Mouse (Mus musculus) cortical plate, adult 2 months (tissue): ENCODE results near the gene Tmem141. TPM values are rescaled to one million over a fixed set of nuclear protein-coding genes. Genes with fewer than 3 reads are reported as not detected.

Experiments used
- H3K27ac ChIP-seq: fragments of 200-500 bp; 2 replicates; pipeline ENCODE4 v1.5.1; 2012; ENCODE audit warnings: low read length, control low read depth, inconsistent platforms; ENCODE audit not compliant: insufficient read depth
- H3K4me1 ChIP-seq: fragments of 200-500 bp; 2 replicates; pipeline ENCODE4 v1.6.1; 2011; ENCODE audit warnings: low read length; ENCODE audit not compliant: control insufficient read depth, insufficient read depth
- H3K4me3 ChIP-seq: fragments of 200-500 bp; 2 replicates; pipeline ENCODE4 v1.5.1; 2011; ENCODE audit warnings: mild to moderate bottlenecking, low read length, control low read depth; ENCODE audit not compliant: insufficient read depth
- CTCF ChIP-seq: fragments of 200-500 bp; IDR thresholded peaks from 2 replicates; pipeline ENCODE4 v1.5.1; 2011; ENCODE audit warnings: mild to moderate bottlenecking, control low read depth, low read length; ENCODE audit not compliant: insufficient read depth; ENCODE audit errors: extremely low read depth
- POLR2A ChIP-seq: fragments of 200-500 bp; IDR thresholded peaks from 2 replicates; pipeline ENCODE4 v1.6.1; 2011; ENCODE audit warnings: mild to moderate bottlenecking, low read length, control low read depth; ENCODE audit not compliant: insufficient read depth; ENCODE audit errors: extremely low read depth
- polyA plus RNA-seq: library from polyadenylated mRNA; depleted of rRNA; stranded (reverse); fragments of >200 nt; gene quantifications from 2 replicates; pipeline ENCODE4 v1.2.3, GENCODE M21; 2012

The Tmem141 gene
- polyA plus RNA-seq, 1 experiment = 82.8 TPM

DNA sequence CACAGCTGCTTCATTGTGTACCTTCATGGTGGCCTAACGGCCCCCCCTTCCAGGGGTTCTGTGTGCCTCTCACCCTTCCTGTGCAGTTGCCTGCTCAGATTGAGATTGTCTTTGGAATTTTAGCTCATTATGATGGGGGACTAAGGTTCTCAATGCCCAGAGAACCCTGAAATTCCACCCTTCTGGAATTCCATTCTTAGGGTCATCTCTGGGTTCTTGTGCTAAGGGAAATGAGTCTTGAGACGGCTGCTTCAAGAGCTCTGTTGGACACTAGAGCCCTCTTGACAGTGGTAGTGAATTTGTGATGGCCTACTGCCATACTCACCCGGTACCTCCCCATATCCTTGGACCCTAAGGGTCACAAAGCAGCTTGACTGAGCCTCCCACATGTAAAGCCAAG, 4.2 kb downstream of the Tmem141 start, which contains the start of gene Ccdc183:
Ccdc183 (minus strand) TSS at position 101 of the 400 bp plus-strand sequence.
- H3K27ac ChIP-seq = no peak within 1 kb of the TSS
- H3K4me3 ChIP-seq = no peak within 1 kb of the TSS
- H3K4me1 ChIP-seq = no peaks in the 10 kb centered on the region
- TF ChIP-seq CTCF = no peak
- TF ChIP-seq POLR2A = no peak

DNA sequence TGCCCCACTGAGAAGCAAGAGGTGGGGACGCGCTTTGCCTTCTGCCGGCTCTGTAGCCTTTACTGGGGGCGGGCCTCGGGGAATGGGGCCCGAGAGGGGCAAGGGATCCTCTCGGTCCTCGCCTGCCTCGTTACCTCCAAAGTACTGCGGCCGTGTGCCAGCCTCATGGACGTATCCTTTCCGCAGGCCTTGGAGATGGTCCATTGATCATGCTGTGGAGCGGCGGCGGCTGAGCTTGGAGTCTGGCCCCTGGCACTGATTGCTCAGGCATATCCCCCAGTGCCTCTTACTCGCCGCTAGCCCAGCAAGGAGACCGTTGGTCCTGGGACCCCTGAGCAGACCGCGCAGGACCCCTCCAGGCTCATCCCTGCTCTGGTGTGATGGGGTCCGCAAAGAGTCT, 5.4 kb downstream of the Tmem141 start:
- no peak for TF ChIP-seq POLR2A
- Histone ChIP-seq H3K4me3 (no peak overlapping the region), H3K27ac (no peak overlapping the region), H3K4me1 (no peaks in the 10 kb centered on the region)

DNA sequence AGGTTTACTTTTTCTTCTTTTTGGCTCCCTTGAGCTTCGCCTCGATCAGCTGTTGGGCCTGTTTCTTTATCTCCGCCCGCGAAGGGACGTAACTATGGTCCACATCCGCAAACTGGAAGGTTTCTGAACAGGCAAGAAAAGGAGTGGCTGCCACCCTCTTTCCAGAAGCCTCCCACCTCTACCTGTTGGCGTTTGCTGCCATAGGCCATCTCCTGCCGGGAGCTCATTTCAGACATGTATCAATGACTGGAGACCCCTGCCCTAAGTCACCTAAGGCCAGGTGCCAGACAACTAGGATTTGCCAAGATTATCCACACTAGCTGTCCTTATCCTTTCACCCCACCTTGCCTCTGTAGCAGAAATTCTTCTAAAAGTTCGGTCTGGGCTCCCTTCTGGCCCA, 13.1 kb downstream of the Tmem141 start:
- Histone ChIP-seq H3K4me1 (peaks cover 7% of the 10 kb centered on the region), H3K4me3 (peak overlapping the region; percentile 72), H3K27ac (no peak overlapping the region)
- TF ChIP-seq CTCF = no peak
- TF ChIP-seq POLR2A = no peak

DNA sequence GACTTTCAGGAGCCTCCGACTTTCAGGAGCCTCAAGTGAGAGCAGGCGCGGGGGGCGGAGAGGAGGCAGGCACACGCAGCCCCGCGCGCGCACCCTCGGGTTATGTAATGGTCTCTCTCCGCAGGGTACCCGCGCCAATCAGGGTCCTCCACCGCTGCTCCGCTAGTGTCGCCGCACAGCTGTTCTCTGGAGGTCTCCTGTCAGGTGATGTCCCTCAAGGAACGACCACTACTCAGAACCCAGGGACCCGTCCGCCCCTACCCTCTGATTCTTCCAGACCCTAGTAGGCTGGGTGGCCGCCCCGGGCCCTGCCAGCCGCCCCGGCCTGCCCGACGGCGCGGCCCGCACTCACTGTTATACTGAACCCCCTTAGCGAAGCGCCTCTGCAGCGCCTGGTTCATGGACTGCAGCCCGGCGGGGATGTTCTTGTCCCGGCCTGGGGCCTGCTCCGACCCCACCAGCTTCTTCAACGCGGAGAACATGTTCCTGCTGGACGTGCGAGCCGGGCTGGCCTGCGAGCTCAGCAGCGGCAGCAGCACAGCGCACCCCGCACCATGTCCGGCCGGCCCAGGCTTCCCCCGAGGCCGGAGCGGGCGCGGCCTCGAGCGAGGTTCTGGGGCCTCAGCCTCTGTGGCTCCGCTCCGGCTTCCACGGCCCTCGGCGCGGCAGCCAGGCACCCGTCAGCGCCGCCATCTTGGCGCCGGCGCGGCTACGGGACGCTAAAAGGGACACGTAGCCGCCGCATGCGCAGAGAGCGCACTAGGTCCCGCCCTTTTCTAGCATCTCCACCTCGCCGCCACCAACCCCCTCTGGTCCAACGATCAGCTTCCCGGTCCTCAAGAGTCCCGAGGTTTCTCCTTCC, 13.8 kb downstream of the Tmem141 start, which contains the start of gene Rabl6:
Rabl6 (minus strand) TSS at position 761 of the 862 bp plus-strand sequence.
- H3K4me3 ChIP-seq = peak within 1 kb of the TSS; percentile 72
- H3K27ac ChIP-seq = peak within 1 kb of the TSS; percentile 91
- H3K4me1 ChIP-seq = peaks cover 7% of the 10 kb centered on the region
- TF ChIP-seq POLR2A (peak; percentile 85), CTCF (no peak)

DNA sequence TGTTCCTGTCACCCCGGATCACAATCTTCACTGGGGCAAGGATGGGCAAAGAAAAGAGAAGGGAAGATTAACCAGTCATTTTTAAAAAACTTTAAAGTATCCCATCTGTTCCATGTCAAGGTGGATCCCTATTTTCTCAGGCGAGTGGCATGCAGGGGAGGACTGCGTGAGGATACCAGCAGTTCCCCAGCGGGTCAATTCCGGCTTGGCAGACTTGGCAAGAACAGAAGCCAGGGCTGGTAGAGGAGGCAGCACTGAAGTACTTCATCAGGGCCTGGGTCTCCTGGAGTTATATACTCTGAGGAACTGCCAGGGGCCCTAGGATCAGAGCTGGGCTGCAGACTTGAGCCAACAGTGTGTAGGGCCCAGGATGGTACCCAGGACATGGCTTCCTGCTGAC, 19.3 kb downstream of the Tmem141 start:
- Histone ChIP-seq H3K4me3 (no peak overlapping the region), H3K4me1 (peaks cover 5% of the 10 kb centered on the region), H3K27ac (no peak overlapping the region)
- no peak for TF ChIP-seq POLR2A

DNA sequence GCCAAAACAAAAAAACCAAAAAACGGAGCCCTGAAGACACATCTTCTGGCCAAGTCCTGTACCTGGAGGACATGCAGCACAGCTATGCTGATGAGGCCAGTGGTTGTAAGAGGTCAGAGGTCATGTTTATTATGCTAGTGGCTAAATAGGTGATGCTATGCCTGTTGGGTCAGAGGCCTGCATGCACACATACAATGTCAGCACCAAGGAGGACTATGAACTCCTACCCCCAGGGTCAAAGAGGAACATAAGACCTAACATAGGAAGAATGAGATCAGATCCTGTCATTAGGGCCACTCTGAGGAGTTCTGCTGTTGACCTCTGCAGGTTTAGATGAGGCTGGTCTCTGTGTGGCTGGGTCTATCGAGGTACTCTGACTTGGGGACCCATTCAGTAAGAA, 21.8 kb downstream of the Tmem141 start:
- H3K27ac ChIP-seq = no peak overlapping the region
- no peaks in the 10 kb centered on the region for H3K4me1 ChIP-seq
- no peak overlapping the region for H3K4me3 ChIP-seq
- TF ChIP-seq POLR2A = no peak
- no peak for TF ChIP-seq CTCF

DNA sequence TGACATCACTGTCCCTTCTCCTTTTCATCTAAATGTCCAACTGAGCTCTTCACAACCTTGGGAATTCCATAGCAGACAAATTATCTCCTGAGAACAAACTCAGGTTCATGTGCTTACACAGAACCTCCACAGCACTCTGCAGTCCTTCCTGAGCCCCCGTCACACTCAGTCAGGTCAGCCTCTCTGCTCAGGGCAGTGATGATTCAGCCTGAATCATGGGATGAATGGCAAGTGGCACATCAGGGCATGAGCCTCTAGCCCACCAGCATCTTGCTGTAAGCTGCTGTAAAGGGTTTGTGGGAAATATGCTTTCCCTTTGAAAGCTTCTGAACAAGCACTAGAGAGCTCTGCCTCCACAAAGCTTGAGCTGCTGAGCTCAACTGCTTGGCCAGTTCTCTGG, 23.1 kb downstream of the Tmem141 start:
- H3K4me3 ChIP-seq = no peak overlapping the region
- TF ChIP-seq POLR2A (no peak), CTCF (no peak)
- H3K4me1 ChIP-seq = no peaks in the 10 kb centered on the region
- H3K27ac ChIP-seq = no peak overlapping the region

DNA sequence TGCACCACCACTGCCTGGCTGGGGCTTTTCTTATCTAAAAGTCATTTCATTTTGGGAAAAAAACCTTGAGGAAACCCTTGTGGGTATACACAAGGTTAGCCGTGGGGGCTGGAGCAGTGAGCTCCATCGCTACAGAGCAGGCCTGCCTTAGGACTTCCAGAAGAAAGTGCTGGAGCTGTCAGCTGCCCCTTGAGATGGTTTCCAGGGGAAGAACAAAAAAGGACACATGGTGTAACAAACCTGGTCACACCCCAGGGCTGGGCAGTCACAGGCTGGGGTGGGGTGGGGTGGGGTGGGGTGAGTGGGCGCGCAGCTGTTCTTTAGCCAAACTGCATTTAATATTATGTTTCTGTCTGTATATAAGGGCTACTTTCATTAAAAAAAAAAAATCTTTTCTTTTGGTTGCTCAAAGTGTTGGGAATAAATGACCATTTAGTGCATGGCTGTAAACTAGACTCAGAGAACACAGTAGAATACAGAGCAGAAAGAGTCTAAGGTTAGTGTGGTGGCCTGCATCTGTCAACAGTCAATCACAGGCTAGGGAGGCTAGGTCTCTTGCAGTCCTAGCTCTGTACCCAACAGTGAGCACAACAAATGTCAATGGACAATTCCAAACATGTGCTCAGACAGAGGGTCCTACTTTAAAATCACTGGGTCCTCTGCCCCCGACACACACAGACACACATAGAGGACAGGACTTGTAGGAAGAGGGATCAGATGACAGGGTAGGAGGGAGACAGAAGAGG, 24.9 kb downstream of the Tmem141 start:
- H3K4me1 ChIP-seq = no peaks in the 10 kb centered on the region
- no peak overlapping the region for H3K4me3 ChIP-seq
- H3K27ac ChIP-seq = no peak overlapping the region
- TF ChIP-seq POLR2A = no peak
- no peak for TF ChIP-seq CTCF

DNA sequence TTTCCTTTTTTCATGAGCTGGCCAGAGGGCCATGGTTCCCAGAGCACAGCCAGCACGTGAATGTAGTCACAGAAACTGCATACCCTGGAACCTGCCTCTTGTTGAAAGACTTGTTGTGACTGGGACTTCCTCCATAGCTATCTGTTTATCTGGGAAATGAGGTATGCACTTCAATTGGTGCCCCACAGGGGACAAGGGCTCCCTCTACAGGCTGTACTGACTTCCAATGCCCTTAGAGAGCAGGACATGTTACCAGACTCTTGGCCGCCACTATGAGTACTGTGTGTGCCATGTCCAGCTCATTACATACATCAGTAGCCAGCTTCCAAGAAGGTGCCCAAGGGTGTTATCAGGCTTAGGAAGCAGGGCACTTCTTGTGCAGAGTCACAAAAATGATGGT, 29.9 kb downstream of the Tmem141 start:
- TF ChIP-seq POLR2A (no peak), CTCF (peak; percentile 52)
- Histone ChIP-seq H3K4me3 (no peak overlapping the region), H3K27ac (no peak overlapping the region), H3K4me1 (no peaks in the 10 kb centered on the region)
